Mouse (Mus musculus): Measurements from ENCODE around the gene Vmn2r3. TPM values are rescaled to one million over a fixed set of nuclear protein-coding genes. Genes with fewer than 3 reads are reported as not detected.
"Not testable (repeated sequence)": the region's sequence is repeated elsewhere in the genome, so short reads cannot be mapped to it uniquely, and the experiment has no call there.

Vmn2r3 gene
- polyA plus RNA-seq (2015; fragmentation: Nextera tagmentation; extraction: Ambion mirVana), result not detected in 2 replicates

DNA sequence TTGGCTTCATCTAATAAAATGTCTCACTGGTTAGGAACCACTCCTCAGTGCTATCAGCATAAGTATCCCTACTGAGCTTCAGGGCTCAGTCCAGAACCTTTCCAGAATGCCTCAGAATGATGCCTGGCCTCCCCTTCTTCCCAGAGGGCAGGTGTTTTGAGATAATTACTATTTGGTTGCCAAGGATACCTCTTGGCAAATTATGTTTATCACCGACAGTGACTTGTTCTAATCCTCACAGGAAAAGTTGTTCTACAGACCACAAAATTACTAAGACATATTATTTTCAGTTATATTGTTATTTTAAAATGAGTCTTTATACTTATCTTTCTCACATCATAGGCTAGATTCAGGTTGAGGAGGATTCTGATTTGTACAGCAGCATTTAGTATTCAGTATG lies at the start of gene Vmn2r3:
Vmn2r3 (minus strand) TSS at position 101 of the 400 bp plus-strand sequence.
- H3K27me3 ChIP-seq, result no peaks in the 10 kb centered on the region
- no peak within 1 kb of the TSS for H3K4me2 ChIP-seq
- H3K4me1 ChIP-seq (replicated peaks), result no peaks in the 10 kb centered on the region
- no peaks in the 10 kb centered on the region for H3K9me3 ChIP-seq
- WGBS, result 40% methylated on average over 1 of the region's 1 CpGs
- no peaks in the 10 kb centered on the region for H3K36me3 ChIP-seq
- ATAC-seq (ENCODE audit: low FRiP score, low read depth), result no peak
- no peak within 1 kb of the TSS for H3K4me3 ChIP-seq
- no peak within 1 kb of the TSS for H3K9ac ChIP-seq
- no peak within 1 kb of the TSS for H3K27ac ChIP-seq (replicated peaks)

DNA sequence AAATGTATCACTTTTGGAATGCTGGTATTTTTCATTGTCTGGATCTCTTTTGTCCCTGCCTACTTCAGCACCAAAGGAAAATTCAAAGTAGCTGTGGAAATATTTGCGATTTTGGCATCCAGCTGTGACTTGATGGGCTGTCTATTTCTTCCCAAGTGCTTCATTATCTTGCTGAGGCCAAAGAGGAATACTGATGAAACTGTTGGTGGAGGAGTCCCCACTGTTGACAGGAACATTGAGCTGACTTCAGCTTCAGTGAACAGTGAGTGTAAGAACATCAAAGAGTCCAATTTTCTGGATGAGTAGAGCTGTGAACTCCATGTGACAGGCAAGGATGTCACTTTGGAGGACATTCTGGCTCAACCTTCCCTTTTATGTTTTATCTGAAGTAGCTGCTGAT lies 43.0 kb upstream of the Vmn2r3 start:
- 44% methylated on average over 1 of the region's 1 CpGs for WGBS
- Histone ChIP-seq H3K4me2 (no peak overlapping the region), H3K27ac (replicated peaks) (no peak overlapping the region), H3K27me3 (no peaks in the 10 kb centered on the region), H3K9ac (no peak overlapping the region), H3K36me3 (no peaks in the 10 kb centered on the region), H3K4me3 (no peak overlapping the region), H3K9me3 (no peaks in the 10 kb centered on the region), H3K4me1 (replicated peaks) (no peaks in the 10 kb centered on the region)
- ATAC-seq (ENCODE audit: low FRiP score, low read depth), result no peak

DNA sequence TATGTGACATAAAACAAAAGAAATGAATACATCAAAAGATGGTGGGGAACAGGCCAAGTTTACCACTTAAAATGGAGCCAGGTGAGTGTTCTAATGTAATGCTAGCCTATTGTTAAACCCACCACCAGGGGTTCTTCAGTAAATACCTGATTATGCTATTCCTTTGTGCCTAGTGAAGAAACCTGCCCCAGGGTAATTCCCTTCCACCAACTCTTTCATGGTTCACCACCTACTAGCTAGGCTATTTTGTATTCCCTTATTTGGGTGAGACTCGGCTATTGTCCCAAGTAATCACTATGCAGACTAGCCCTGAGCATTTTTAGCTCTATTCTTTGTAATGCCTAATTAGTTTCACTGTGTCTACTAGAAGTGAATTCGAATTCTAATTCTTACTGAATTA lies 32.3 kb upstream of the Vmn2r3 start:
- Histone ChIP-seq H3K9ac (no peak overlapping the region), H3K27me3 (no peaks in the 10 kb centered on the region), H3K27ac (replicated peaks) (no peak overlapping the region), H3K4me1 (replicated peaks) (no peaks in the 10 kb centered on the region), H3K4me3 (no peak overlapping the region), H3K4me2 (no peak overlapping the region), H3K9me3 (no peaks in the 10 kb centered on the region), H3K36me3 (no peaks in the 10 kb centered on the region)
- 50% methylated on average over 2 of the region's 2 CpGs for WGBS
- ATAC-seq (ENCODE audit: low FRiP score, low read depth), result no peak

DNA sequence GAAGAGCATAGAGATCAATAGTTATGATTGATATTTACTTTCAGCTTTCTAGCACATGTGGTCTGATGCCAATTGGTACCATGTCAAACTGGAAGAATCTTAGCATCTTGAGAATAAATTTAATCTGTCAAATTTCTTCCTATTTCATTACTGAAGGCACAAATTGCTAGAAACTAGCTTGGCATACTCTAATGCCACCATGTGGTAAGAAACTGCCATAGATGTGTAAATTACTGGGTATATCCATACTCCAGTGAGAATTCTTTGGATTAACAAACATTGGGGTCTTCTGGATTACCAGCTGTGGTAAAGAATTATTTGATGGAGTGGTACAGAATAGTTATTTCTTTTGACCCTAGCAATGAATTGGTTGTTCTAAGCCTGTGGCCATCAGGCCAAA lies 17.3 kb upstream of the Vmn2r3 start:
- no peak for ATAC-seq (ENCODE audit: low FRiP score, low read depth)
- H3K27me3 ChIP-seq, result no peaks in the 10 kb centered on the region
- no peaks in the 10 kb centered on the region for H3K9me3 ChIP-seq
- H3K36me3 ChIP-seq, result no peaks in the 10 kb centered on the region
- H3K9ac ChIP-seq, result no peak overlapping the region
- H3K4me3 ChIP-seq, result no peak overlapping the region
- H3K4me1 ChIP-seq (replicated peaks), result no peaks in the 10 kb centered on the region
- no peak overlapping the region for H3K4me2 ChIP-seq
- no peak overlapping the region for H3K27ac ChIP-seq (replicated peaks)

DNA sequence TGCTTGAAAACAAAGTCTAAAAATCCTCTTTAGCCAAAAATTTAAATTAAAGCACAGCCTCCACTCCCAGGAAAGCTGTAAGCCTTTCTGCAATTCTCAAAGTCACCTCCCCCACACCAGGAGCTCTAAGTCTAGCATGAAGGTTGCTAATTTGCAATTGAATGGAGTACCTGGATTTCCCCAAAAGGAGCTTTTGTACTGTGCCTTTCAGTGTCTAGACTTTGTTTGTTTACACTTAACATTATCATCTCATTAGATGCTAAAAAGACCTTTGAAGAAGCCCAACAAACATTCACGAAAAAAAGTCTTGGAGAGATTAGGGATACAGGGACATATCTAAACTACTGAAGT lies 23.8 kb downstream of the Vmn2r3 start:
- H3K4me3 ChIP-seq, result no peak overlapping the region
- H3K4me2 ChIP-seq, result no peak overlapping the region
- no peaks in the 10 kb centered on the region for H3K4me1 ChIP-seq (replicated peaks)
- H3K27ac ChIP-seq (replicated peaks), result no peak overlapping the region
- no peaks in the 10 kb centered on the region for H3K27me3 ChIP-seq
- WGBS, result 6% methylated on average over 1 of the region's 1 CpGs
- no peak for ATAC-seq (ENCODE audit: low FRiP score, low read depth)
- H3K9me3 ChIP-seq, result no peaks in the 10 kb centered on the region
- no peak overlapping the region for H3K9ac ChIP-seq
- no peaks in the 10 kb centered on the region for H3K36me3 ChIP-seq

DNA sequence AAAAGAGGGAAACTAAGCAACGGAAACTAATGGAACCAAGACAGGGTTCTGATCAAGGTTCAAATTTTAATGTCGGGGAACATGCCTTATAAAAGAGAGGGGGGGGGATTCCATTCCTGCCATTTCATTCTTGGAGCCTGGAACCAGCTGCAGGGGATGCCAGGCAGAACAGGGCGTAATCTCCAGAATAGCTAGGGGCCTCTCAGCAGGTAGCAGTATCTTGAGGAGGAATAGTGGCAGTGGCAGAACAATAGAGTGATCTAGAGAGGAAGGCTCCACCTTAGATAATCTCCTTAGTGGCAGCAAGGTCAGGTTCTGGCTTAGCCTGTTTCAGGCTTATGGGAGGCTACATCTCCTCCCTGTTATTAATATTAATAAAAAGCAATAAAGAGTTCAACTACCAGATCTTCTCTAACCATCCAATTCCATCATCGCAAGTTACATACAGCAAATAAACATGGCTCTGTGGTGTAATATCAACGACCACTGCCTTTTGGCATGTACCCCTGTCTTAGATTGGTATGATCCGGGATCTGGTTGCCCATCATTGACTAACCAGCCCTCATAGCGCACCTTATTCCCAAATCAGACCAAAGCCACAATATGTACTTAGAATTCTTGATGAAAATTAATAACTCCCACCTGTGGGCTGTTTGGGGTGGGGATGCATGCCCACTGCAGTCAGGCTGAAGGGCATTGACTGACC lies 24.3 kb downstream of the Vmn2r3 start:
- not testable (repeated sequence) for H3K36me3 ChIP-seq; H3K9me3 ChIP-seq; H3K27ac ChIP-seq (replicated peaks); H3K27me3 ChIP-seq; ATAC-seq (ENCODE audit: low FRiP score, low read depth); H3K4me1 ChIP-seq (replicated peaks); H3K4me3 ChIP-seq; H3K9ac ChIP-seq; H3K4me2 ChIP-seq
- WGBS, result 26% methylated on average over 7 of the region's 7 CpGs

DNA sequence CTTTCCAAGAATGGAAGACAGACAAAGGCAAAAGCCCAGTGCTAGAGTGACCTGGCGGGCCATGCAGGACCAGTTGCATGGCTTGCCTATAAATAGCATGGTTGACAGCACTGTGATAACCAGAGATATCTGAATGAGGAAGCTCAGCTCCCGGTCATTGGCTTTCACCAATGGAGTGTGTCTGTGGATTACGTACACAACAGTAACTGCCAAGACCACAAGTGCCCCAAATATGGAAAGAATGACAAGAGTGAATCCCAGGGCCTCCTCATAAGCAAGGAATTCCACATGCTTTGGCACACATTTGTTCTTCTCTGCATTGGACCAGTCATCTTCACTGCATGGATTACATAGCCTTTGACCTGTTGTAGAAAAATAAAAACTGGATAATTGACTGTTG lies 29.9 kb downstream of the Vmn2r3 start:
- H3K4me2 ChIP-seq, result no peak overlapping the region
- ATAC-seq (ENCODE audit: low FRiP score, low read depth), result no peak
- no peak overlapping the region for H3K4me3 ChIP-seq
- H3K4me1 ChIP-seq (replicated peaks), result no peaks in the 10 kb centered on the region
- no peak overlapping the region for H3K27ac ChIP-seq (replicated peaks)
- no peaks in the 10 kb centered on the region for H3K27me3 ChIP-seq
- H3K9me3 ChIP-seq, result no peaks in the 10 kb centered on the region
- 91% methylated on average over 3 of the region's 3 CpGs for WGBS
- no peaks in the 10 kb centered on the region for H3K36me3 ChIP-seq
- H3K9ac ChIP-seq, result no peak overlapping the region

DNA sequence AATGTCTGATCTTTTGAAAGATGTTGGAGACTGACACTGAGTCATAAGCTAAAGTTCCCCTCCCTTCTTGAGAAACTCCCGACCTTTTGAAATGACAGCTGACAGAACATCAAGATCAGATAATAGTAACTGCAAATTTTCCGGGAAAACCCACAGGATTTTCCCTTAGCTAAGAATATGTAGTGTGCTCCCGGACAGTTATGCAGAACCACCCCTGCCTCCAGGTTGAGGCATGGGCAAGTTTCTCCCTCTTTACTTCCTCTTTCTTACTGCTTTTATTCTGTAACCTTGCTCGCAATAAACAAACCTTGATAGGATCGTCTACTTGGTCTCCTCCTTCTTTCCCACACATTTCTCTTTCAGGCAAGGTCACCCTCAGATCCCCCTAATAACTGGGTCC lies 37.9 kb downstream of the Vmn2r3 start:
- H3K4me2 ChIP-seq, result no peak overlapping the region
- no peak overlapping the region for H3K9ac ChIP-seq
- H3K9me3 ChIP-seq, result no peaks in the 10 kb centered on the region
- H3K27ac ChIP-seq (replicated peaks), result no peak overlapping the region
- H3K36me3 ChIP-seq, result no peaks in the 10 kb centered on the region
- 88% methylated on average over 5 of the region's 5 CpGs for WGBS
- H3K27me3 ChIP-seq, result no peaks in the 10 kb centered on the region
- no peaks in the 10 kb centered on the region for H3K4me1 ChIP-seq (replicated peaks)
- no peak overlapping the region for H3K4me3 ChIP-seq
- no peak for ATAC-seq (ENCODE audit: low FRiP score, low read depth)

DNA sequence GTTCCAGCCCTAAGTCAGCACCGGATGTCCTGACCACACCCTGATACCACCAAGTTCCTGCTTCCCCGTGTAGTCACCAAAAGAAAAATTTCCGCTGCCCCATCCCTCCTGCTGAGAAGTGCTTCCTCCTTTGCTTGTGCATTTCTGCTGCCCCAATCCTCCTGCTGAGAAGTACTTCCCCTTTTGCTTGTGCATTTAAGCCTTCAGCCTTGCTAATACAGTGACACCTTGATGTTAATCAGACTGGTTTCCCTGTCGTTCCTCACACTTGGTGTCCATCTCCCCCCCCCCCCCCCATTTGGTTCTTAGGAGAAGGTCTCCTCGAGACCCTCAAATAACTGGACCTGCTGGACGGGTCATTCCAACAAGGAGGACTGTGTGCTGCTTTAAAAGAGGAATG lies 39.0 kb downstream of the Vmn2r3 start:
- not testable (repeated sequence) for H3K27ac ChIP-seq (replicated peaks); H3K27me3 ChIP-seq; H3K9me3 ChIP-seq; ATAC-seq (ENCODE audit: low FRiP score, low read depth); H3K4me2 ChIP-seq; H3K4me1 ChIP-seq (replicated peaks); H3K4me3 ChIP-seq; H3K36me3 ChIP-seq; H3K9ac ChIP-seq
- 89% methylated on average over 6 of the region's 6 CpGs for WGBS

DNA sequence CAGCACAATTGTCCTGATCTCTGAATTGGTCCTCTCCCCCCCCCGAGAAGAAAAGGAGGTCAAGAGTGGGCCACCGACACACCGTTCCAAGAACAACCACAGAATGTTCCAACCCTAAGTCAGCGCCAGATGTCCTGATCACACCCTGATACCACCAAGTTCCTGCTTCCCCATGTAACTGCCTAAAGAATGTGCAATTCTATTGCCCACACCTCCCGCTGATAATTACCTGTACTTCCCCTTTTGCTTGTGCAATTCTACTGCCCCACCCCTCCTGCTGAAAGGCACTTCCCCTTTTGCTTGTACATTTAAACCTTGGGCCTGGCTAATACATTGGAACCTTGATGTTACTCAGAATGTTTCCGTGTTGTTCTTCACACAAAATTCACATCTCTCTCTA lies 54.0 kb downstream of the Vmn2r3 start:
- not testable (repeated sequence) for H3K4me3 ChIP-seq; ATAC-seq (ENCODE audit: low FRiP score, low read depth); H3K27me3 ChIP-seq; H3K36me3 ChIP-seq; H3K4me2 ChIP-seq; H3K9me3 ChIP-seq; H3K4me1 ChIP-seq (replicated peaks); H3K9ac ChIP-seq; H3K27ac ChIP-seq (replicated peaks)
- WGBS, result 94% methylated on average over 6 of the region's 6 CpGs

DNA sequence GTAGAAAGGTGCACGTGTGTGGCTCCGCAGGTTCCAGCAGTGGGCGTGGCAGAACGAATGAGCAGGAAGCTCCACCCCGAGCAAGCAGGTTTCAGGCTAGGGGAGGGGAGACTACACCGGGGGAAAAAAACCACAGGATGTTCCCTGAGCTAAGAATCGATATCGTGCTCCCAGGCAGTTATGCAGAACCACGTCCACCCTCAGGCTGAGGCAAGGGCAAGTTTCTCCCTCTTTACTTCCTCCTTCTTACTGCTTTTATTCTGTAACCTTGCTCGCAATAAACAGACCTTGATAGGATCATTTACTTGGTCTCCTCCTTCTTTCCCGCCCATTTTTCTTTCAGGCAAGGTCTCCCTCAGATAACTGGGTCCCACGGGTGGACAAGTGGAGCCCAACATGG lies 55.9 kb downstream of the Vmn2r3 start:
- not testable (repeated sequence) for H3K4me3 ChIP-seq; ATAC-seq (ENCODE audit: low FRiP score, low read depth); H3K4me2 ChIP-seq; H3K9ac ChIP-seq; H3K27ac ChIP-seq (replicated peaks); H3K9me3 ChIP-seq; H3K4me1 ChIP-seq (replicated peaks); H3K36me3 ChIP-seq; H3K27me3 ChIP-seq
- WGBS, result 87% methylated on average over 8 of the region's 12 CpGs

DNA sequence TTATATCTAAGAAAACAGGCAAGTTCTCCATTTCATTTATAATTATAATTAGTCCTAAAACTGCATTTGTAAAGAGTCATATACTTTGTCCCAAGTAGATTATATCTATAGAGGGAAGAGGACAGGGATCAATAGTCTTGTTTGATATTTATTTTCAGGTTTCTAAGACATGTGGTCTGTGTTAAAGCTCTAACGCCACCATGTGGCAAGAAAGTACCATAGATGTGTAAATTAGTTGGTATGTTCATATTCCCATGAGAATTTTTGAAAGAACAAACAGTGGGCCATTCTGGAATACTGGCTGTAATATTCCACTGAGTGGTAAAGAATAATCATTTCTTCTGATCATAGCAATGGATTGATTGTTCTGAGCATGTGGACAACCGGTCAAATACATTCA lies 62.3 kb downstream of the Vmn2r3 start:
- 51% methylated on average over 2 of the region's 2 CpGs for WGBS
- no peak overlapping the region for H3K4me3 ChIP-seq

More for the DNA sequence above, 62.3 kb downstream of the Vmn2r3 start:
- Histone ChIP-seq H3K9me3 (no peaks in the 10 kb centered on the region), H3K4me2 (no peak overlapping the region), H3K27me3 (no peaks in the 10 kb centered on the region), H3K36me3 (no peaks in the 10 kb centered on the region), H3K4me1 (replicated peaks) (no peaks in the 10 kb centered on the region), H3K9ac (no peak overlapping the region), H3K27ac (replicated peaks) (no peak overlapping the region)
- ATAC-seq (ENCODE audit: low FRiP score, low read depth), result no peak
